Mouse (Mus musculus): Measurements from ENCODE around the gene Gal3st1. TPM values are rescaled to one million over a fixed set of nuclear protein-coding genes. Genes with fewer than 3 reads are reported as not detected.

Gene Gal3st1
- polyA plus RNA-seq, 1 experiment from 2014 or later = 4.6 TPM

DNA sequence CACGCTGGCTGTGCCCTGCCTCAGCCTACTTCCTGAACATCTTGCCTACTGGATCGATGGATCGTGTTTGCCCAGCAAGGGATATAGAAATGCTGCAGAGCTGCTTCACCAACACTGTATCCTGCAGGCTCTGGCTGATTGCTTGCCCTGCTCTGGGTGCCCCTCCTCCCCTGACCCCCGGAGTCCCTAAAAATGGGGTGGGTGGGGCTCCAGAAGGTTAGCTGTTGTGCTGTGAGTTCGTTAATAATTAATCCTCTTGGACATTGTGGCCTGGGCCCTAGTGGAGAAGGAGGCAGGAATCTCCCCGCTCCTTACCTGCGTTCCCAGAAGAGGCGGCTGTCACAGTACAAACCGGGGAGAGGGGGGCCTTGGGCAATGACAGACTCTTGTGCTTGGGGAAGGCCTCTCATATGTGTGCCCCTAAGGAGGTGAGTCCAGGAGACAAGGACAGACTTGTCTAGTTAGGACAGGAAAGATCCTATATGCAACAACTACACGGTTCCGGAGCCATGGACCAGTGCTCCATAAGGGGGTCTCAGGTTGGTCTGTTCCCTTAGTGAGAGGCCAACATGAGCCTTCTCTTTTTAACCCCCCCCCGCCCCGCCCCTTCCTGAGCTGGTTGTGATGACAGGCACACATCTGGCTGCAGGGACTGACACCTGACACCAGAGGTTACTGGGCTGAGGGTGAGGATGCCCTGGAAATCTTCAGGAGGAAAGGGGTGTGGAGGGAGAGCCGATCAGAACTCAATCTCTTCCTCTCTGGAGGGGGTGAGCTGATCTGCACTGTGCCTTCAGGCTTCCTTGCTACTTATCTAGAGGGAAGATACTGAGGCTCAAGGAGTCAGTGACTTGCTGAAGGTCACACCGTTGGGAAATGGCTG is 668 bp downstream of the Gal3st1 start:
- H3K36me3 ChIP-seq (ENCODE audit: insufficient read depth) = peaks cover 18% of the 10 kb centered on the region
- 7% methylated on average over 15 of the region's 15 CpGs for WGBS
- ATAC-seq (ENCODE audit: insufficient read depth) (peak; percentile 63), DNase-seq (peak; percentile 35)
- H3K27me3 ChIP-seq (ENCODE audit: insufficient read depth, low read length) = peaks cover 22% of the 10 kb centered on the region
- H3K4me1 ChIP-seq (ENCODE audit: insufficient read depth) = no peaks in the 10 kb centered on the region
- H3K27ac ChIP-seq (ENCODE audit: low read depth) = peak overlapping the region; percentile 6; the same call in 1 of the 2 replicates
- no peaks in the 10 kb centered on the region for H3K9me3 ChIP-seq (ENCODE audit: low read depth, low read length)
- peak overlapping the region; percentile 60 for H3K4me2 ChIP-seq
- peak overlapping the region; percentile 40 for H3K4me3 ChIP-seq (ENCODE audit: low read depth, low read length)
- H3K9ac ChIP-seq = peak overlapping the region; percentile 36
- TF ChIP-seq CTCF (IDR thresholded peaks at IDR 0.05; ENCODE audit: low read depth) = no peak

DNA sequence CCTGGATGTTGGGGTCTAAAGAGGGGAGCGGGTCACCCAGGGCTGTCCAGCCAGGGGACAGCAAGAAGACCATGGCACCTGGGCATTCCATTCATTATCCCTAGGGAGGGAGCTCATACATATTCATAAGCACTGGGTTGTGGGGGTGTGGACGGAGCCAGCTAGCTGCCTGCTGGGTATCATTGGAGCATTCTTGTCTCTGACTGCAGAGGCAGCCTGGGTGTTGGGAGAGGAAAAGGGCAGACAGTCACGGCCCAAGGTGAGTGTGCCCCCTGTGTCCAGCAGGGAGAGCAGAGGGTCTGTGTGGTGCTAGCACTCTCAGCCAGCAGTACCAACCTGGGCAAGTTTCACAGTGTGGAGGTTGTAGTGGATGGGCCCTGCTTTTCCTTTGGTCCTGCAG is 6.3 kb downstream of the Gal3st1 start:
- H3K4me3 ChIP-seq (ENCODE audit: low read depth, low read length) = no peak overlapping the region
- no peaks in the 10 kb centered on the region; the same call in 1 of the 2 replicates for H3K27me3 ChIP-seq (ENCODE audit: insufficient read depth, low read length)
- H3K36me3 ChIP-seq (ENCODE audit: insufficient read depth) = no peaks in the 10 kb centered on the region
- no peak overlapping the region for H3K4me2 ChIP-seq
- DNase-seq (no peak), ATAC-seq (ENCODE audit: insufficient read depth) (no peak)
- H3K9me3 ChIP-seq (ENCODE audit: low read depth, low read length) = no peaks in the 10 kb centered on the region
- no peak overlapping the region for H3K9ac ChIP-seq
- 54% methylated on average over 3 of the region's 3 CpGs for WGBS
- no peak overlapping the region for H3K27ac ChIP-seq (ENCODE audit: low read depth)
- H3K4me1 ChIP-seq (ENCODE audit: insufficient read depth) = no peaks in the 10 kb centered on the region
- no peak for TF ChIP-seq CTCF (IDR thresholded peaks at IDR 0.05; ENCODE audit: low read depth)

- Histone ChIP-seq H3K27ac (ENCODE audit: low read depth) (no peak overlapping the region), H3K27me3 (ENCODE audit: insufficient read depth, low read length) (peaks cover 14% of the 10 kb centered on the region), H3K9me3 (ENCODE audit: low read depth, low read length) (no peaks in the 10 kb centered on the region), H3K4me3 (ENCODE audit: low read depth, low read length) (no peak overlapping the region), H3K9ac (no peak overlapping the region), H3K4me2 (no peak overlapping the region), H3K36me3 (ENCODE audit: insufficient read depth) (no peaks in the 10 kb centered on the region), H3K4me1 (ENCODE audit: insufficient read depth) (no peaks in the 10 kb centered on the region)
- no peak for TF ChIP-seq CTCF (IDR thresholded peaks at IDR 0.05; ENCODE audit: low read depth)
- no peak for DNase-seq
- 65% methylated on average over 6 of the region's 6 CpGs for WGBS
- ATAC-seq (ENCODE audit: insufficient read depth) = no peak
Observed at GRCm38 (mm10) chr11:3993132-3993531, 9.7 kb downstream of the Gal3st1 start.

- TF ChIP-seq CTCF (IDR thresholded peaks at IDR 0.05; ENCODE audit: low read depth) = no peak
- Histone ChIP-seq H3K4me1 (ENCODE audit: insufficient read depth) (no peaks in the 10 kb centered on the region), H3K9ac (no peak overlapping the region), H3K27ac (ENCODE audit: low read depth) (no peak overlapping the region), H3K4me3 (ENCODE audit: low read depth, low read length) (no peak overlapping the region), H3K36me3 (ENCODE audit: insufficient read depth) (no peaks in the 10 kb centered on the region), H3K9me3 (ENCODE audit: low read depth, low read length) (no peaks in the 10 kb centered on the region), H3K27me3 (ENCODE audit: insufficient read depth, low read length) (peaks cover 22% of the 10 kb centered on the region), H3K4me2 (no peak overlapping the region)
- 75% methylated on average over 6 of the region's 6 CpGs for WGBS
- DNase-seq = no peak
- no peak for ATAC-seq (ENCODE audit: insufficient read depth)
Observed at GRCm38 (mm10) chr11:3993914-3994313, 10.5 kb downstream of the Gal3st1 start.

GRCm38 (mm10) chr11:3995511-3995910 is 12.1 kb downstream of the Gal3st1 start:
- DNase-seq = no peak
- no peak overlapping the region for H3K4me3 ChIP-seq (ENCODE audit: low read depth, low read length)
- no peak overlapping the region for H3K27ac ChIP-seq (ENCODE audit: low read depth)
- H3K4me2 ChIP-seq = no peak overlapping the region
- 83% methylated on average over 5 of the region's 5 CpGs for WGBS
- no peaks in the 10 kb centered on the region for H3K36me3 ChIP-seq (ENCODE audit: insufficient read depth)
- H3K4me1 ChIP-seq (ENCODE audit: insufficient read depth) = no peaks in the 10 kb centered on the region
- H3K27me3 ChIP-seq (ENCODE audit: insufficient read depth, low read length) = peaks cover 35% of the 10 kb centered on the region
- no peak for TF ChIP-seq CTCF (IDR thresholded peaks at IDR 0.05; ENCODE audit: low read depth)
- no peak for ATAC-seq (ENCODE audit: insufficient read depth)
- H3K9me3 ChIP-seq (ENCODE audit: low read depth, low read length) = no peaks in the 10 kb centered on the region
- no peak overlapping the region for H3K9ac ChIP-seq

DNA sequence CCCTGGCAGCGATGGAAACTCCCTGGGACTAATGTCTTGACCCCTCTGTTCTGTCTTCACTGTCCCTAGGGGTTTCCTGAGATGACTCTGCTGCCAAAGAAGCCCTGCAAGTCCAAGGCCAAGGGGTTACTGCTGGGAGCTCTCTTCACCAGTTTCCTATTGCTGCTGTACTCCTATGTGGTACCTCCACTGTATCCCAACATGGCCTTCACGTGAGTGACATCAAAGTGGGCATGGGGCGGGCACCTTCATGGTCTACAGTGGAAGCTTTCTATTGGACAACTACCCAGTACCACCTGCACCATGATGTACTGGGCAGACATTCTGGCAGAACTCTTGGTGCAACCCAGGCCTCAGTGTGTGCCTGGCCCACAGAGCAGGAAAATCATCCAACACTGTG is 13.4 kb downstream of the Gal3st1 start:
- Histone ChIP-seq H3K4me2 (no peak overlapping the region), H3K36me3 (ENCODE audit: insufficient read depth) (no peaks in the 10 kb centered on the region)

GRCm38 (mm10) chr11:3997978-3998720 is 14.7 kb downstream of the Gal3st1 start:
- 5% methylated on average over 66 of the region's 66 CpGs for WGBS
- ATAC-seq (ENCODE audit: insufficient read depth) (no peak), DNase-seq (peak; percentile 36)
- Histone ChIP-seq H3K4me2 (peak overlapping the region; percentile 56), H3K9ac (no peak overlapping the region), H3K4me1 (ENCODE audit: insufficient read depth) (no peaks in the 10 kb centered on the region), H3K36me3 (ENCODE audit: insufficient read depth) (no peaks in the 10 kb centered on the region), H3K27ac (ENCODE audit: low read depth) (no peak overlapping the region), H3K4me3 (ENCODE audit: low read depth, low read length) (peak overlapping the region; percentile 22), H3K27me3 (ENCODE audit: insufficient read depth, low read length) (peaks cover 39% of the 10 kb centered on the region), H3K9me3 (ENCODE audit: low read depth, low read length) (no peaks in the 10 kb centered on the region)
- TF ChIP-seq CTCF (IDR thresholded peaks at IDR 0.05; ENCODE audit: low read depth) = no peak; the same call in 1 of the 2 replicates

More for the DNA sequence above, 13.4 kb downstream of the Gal3st1 start:
- peaks cover 39% of the 10 kb centered on the region for H3K27me3 ChIP-seq (ENCODE audit: insufficient read depth, low read length)
- ATAC-seq (ENCODE audit: insufficient read depth) (no peak), DNase-seq (no peak)
- no peak for TF ChIP-seq CTCF (IDR thresholded peaks at IDR 0.05; ENCODE audit: low read depth)
- H3K9ac ChIP-seq = no peak overlapping the region
- no peaks in the 10 kb centered on the region for H3K4me1 ChIP-seq (ENCODE audit: insufficient read depth)
- no peak overlapping the region for H3K4me3 ChIP-seq (ENCODE audit: low read depth, low read length)
- WGBS = 86% methylated on average over 3 of the region's 3 CpGs
- no peak overlapping the region for H3K27ac ChIP-seq (ENCODE audit: low read depth)
- no peaks in the 10 kb centered on the region for H3K9me3 ChIP-seq (ENCODE audit: low read depth, low read length)
